Mouse (Mus musculus) spleen, adult 2 months (tissue): Measurements from ENCODE around the gene M1ap. TPM values are rescaled to one million over a fixed set of nuclear protein-coding genes. Genes with fewer than 3 reads are reported as not detected.

Source experiments
- DNase-seq, 2 experiments: peaks; one replicate each; pipeline versions ENCODE4 v3.0.0 to v3.0.0-alpha.2; 2012 to 2021; ENCODE audit warnings: low spot score in 2 of 2, low read depth in 1 of 2
- H3K27ac ChIP-seq: fragments of 200-500 bp; 2 replicates; pipeline ENCODE4 v1.5.1; 2012; ENCODE audit warnings: low read length, inconsistent platforms; ENCODE audit not compliant: insufficient read depth
- H3K27me3 ChIP-seq: fragments of 200-500 bp; 2 replicates; pipeline ENCODE4 v1.6.1; 2012; ENCODE audit warnings: mild to moderate bottlenecking, moderate library complexity, low read length, inconsistent platforms; ENCODE audit not compliant: control insufficient read depth, insufficient read depth
- H3K36me3 ChIP-seq: fragments of 200-500 bp; 2 replicates; pipeline ENCODE4 v1.6.1; 2012; ENCODE audit warnings: mild to moderate bottlenecking, low read length, inconsistent platforms; ENCODE audit not compliant: control insufficient read depth, insufficient read depth
- H3K4me1 ChIP-seq: fragments of 200-500 bp; 2 replicates; pipeline ENCODE4 v1.6.1; 2011; ENCODE audit warnings: inconsistent platforms; ENCODE audit not compliant: control insufficient read depth, insufficient read depth, insufficient read length
- H3K4me3 ChIP-seq: fragments of 200-500 bp; 2 replicates; pipeline ENCODE4 v1.5.1; 2011; ENCODE audit warnings: mild to moderate bottlenecking, inconsistent platforms; ENCODE audit not compliant: insufficient read depth, insufficient read length; ENCODE audit errors: extremely low read depth
- CTCF ChIP-seq: fragments of 200-500 bp; IDR thresholded peaks from 2 replicates; pipeline ENCODE4 v1.5.1; 2011; ENCODE audit warnings: mild to moderate bottlenecking, inconsistent platforms; ENCODE audit not compliant: insufficient read depth, insufficient read length, insufficient replicate concordance; ENCODE audit errors: extremely low read depth
- POLR2A ChIP-seq: fragments of 200-500 bp; IDR thresholded peaks from 2 replicates; pipeline ENCODE4 v1.6.1; 2011; ENCODE audit warnings: low read depth, low read length, inconsistent platforms
- WGBS: fragments of 180-500 bp; shearing (Covaris S2); methylation state at CpG from one replicate; pipeline ENCODE4 v1.1.7; 2018; 5-methylcytosine and 5-hydroxymethylcytosine counted together
- polyA plus RNA-seq: library from polyadenylated mRNA; depleted of rRNA; stranded (reverse); fragments of >200 nt; gene quantifications from 2 replicates; pipeline ENCODE4 v1.2.3, GENCODE M21; 2012

M1ap gene
- polyA plus RNA-seq, 1 experiment = 2.6 TPM

DNA sequence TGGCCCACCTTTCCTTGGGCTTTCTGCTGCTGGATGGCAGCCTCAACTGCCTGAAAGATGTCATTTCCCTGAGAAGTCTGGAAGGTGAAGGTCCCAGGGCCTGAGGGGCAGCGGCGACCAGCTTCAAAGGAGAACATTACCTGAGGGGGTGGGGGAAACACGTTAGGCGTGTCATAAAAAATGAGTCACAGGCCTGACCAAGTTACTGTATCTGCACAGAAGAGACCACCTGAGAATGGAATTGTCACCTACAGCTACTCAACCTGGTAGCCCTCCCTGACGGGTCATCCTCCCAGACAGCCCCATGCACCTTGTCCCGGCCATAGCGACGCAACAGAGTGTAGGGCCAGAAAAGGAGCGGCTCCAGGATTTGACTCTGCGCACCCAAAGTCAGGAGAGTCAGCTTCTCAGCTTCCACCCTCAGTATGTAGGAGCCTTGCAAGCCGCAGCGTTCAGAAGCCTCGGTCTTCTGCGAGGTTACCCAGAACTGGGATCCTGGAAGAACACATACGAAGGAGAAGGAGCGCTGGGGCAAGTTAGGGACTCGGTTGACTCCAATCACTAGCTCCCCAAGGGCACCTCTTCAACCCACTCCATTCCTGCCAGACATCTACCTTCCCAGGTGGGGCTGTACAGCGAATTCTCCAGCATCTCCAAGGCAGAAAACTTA, 85.4 kb downstream of the M1ap start:
- no peak for DNase-seq
- Histone ChIP-seq H3K4me3 (peak overlapping the region; percentile 96), H3K4me1 (peaks cover 5% of the 10 kb centered on the region; the same call in 1 of the 2 replicates), H3K27ac (no peak overlapping the region), H3K27me3 (no peaks in the 10 kb centered on the region), H3K36me3 (peaks cover 13% of the 10 kb centered on the region)
- 83% methylated on average over 18 of the region's 18 CpGs for WGBS
- no peak for TF ChIP-seq CTCF
- TF ChIP-seq POLR2A = no peak

DNA sequence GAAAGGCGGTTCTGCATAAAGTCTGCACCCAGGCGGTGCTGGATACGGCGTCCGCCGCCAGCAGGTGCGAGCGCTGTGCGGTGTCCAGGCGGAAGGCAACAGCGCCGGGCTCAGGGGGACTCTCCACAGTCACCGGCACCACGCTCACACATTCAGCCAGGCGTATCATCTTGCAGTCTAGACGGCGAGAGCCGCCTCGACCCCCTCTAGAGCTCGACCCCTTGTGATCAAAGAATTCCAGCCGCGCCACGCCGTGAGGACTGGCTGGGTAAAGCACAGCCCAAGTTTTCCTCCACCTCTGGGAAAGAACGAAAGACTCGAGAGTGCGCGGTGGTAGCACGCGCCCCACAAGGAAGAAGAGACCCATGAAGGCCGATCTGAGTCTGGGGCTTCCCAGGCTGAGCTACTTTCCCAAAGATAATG, 86.1 kb downstream of the M1ap start:
- H3K27ac ChIP-seq = peak overlapping the region; percentile 83
- DNase-seq = peak in 1 of 2 experiments; percentile 54
- H3K4me3 ChIP-seq = peak overlapping the region; percentile 96
- peaks cover 4% of the 10 kb centered on the region; the same call in 1 of the 2 replicates for H3K4me1 ChIP-seq
- H3K27me3 ChIP-seq = no peaks in the 10 kb centered on the region
- TF ChIP-seq POLR2A (no peak), CTCF (peak; percentile 3; the same call in 1 of the 2 replicates)
- H3K36me3 ChIP-seq = peaks cover 13% of the 10 kb centered on the region
- WGBS = under 1% methylated on average over 31 of the region's 31 CpGs

DNA sequence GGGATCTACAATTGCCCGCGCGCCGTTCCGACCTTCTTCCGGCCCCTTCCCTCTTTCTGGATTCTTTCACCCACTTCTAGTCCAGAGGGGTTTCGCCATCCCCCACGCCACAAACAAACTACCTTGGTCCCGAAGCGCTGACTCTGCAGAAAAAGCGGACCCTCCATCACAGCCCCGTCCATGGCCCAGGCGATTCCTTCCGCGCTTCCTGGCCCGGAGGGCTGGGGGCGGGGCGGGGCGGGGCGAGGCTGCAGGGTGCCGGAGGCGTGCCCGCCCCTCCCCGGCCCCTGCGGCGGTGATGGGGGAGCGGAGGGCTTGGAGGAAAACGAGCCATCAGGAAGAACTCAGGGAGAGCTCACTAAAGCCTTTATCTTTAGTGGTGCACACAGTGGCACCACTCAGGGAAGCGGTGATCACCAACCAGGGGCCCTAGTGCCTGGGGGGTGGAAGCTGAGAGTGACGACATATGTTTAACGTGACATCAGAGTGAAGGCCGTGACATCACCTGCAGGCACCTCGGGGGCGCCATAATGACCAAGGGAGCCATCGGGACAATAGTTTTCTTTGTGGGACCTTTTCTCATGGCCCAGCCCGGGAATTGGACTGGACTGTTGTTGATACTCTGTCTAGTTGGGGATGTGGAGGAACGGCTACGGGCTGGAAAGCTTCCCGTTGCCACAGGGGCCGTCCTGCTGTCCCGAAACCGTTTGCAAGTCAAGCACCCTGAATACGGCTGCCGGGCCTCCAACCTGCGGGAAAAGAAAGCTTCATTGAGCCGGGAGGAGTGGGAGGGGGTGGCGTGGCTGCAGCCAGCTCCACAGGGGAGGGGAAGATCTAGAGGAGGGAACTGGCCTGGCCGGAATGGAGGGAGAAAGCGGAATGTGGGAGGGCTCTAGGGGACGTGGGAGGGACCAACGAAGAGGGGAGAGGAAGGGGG, 86.8 kb downstream of the M1ap start, which contains the start of the genes Dok1 and Loxl3:
Gene Dok1 (minus strand): TSS at position 223 of the 937 bp plus-strand sequence.
Gene Loxl3 (plus strand): TSS at position 925 of the 937 bp plus-strand sequence.
- H3K27me3 ChIP-seq = no peaks in the 10 kb centered on the region

DNA sequence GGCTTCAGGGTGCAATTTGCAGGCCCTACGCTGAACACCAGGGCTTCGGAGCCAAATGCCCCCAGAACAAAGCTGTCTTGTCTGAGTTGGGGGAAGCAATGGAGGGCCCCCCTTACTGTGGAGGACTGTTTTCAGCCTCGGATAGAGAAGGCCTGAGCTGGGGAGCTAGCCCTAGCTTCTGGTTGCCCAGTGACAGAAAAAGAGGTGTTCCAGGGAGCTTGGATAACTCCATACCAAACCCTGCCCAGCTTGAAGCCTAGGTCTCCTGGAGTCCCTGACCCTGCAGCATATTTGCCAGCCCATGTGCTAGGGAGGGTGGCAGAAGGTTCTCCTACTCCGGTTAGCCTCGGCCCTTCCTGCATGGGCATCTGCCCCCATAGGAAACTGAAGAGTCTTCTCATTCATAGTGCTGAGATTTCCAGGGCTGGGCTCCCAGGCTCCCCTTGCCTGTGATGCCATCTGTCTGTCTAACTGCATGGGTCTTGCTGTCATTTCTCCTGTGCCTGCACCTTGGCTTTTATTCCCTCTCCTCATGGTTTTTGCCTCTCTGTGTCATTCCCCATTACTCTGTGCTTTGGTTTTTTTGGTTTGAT, 87.9 kb downstream of the M1ap start:
- 92% methylated on average over 5 of the region's 5 CpGs for WGBS
- Histone ChIP-seq H3K36me3 (peaks cover 13% of the 10 kb centered on the region), H3K4me1 (peaks cover 7% of the 10 kb centered on the region; the same call in 1 of the 2 replicates), H3K27ac (no peak overlapping the region), H3K4me3 (no peak overlapping the region), H3K27me3 (no peaks in the 10 kb centered on the region)
- TF ChIP-seq POLR2A (no peak), CTCF (no peak)
- DNase-seq = no peak

More for the DNA sequence above, 86.8 kb downstream of the M1ap start, which contains the start of the genes Dok1 and Loxl3:
- peaks cover 4% of the 10 kb centered on the region; the same call in 1 of the 2 replicates for H3K4me1 ChIP-seq
- H3K4me3 ChIP-seq = peak within 1 kb of the TSS; percentile 96
- no peak for TF ChIP-seq CTCF
- TF ChIP-seq POLR2A = peak; percentile 51; the same call in 1 of the 2 replicates
- peak; percentile 41 to 65 for DNase-seq
- WGBS = 3% methylated on average over 51 of the region's 51 CpGs
- H3K27ac ChIP-seq = peak within 1 kb of the TSS; percentile 83
- peaks cover 13% of the 10 kb centered on the region for H3K36me3 ChIP-seq

DNA sequence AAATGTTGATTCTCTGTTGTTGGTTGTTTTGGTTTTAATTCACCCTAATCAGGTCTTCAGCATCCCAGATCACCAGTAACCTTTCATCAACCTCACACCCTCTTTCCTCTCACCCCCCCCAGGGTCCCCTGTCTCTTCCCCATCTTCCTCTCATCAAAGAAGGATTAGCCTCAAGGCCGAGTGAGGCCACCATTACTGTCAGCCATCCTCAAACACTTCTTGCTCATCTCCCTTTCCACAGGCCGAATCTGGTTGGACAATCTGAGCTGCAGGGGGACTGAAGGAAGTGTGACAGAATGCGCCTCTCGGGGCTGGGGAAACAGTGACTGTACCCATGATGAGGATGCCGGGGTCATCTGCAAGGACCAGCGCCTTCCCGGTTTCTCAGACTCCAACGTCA, 90.5 kb downstream of the M1ap start:
- peaks cover under 1% of the 10 kb centered on the region; the same call in 1 of the 2 replicates for H3K36me3 ChIP-seq
- WGBS = 95% methylated on average over 8 of the region's 8 CpGs
- TF ChIP-seq POLR2A (no peak), CTCF (no peak)
- no peak overlapping the region for H3K27ac ChIP-seq
- H3K4me3 ChIP-seq = no peak overlapping the region
- DNase-seq = no peak
- no peaks in the 10 kb centered on the region for H3K27me3 ChIP-seq
- peaks cover 7% of the 10 kb centered on the region; the same call in 1 of the 2 replicates for H3K4me1 ChIP-seq

DNA sequence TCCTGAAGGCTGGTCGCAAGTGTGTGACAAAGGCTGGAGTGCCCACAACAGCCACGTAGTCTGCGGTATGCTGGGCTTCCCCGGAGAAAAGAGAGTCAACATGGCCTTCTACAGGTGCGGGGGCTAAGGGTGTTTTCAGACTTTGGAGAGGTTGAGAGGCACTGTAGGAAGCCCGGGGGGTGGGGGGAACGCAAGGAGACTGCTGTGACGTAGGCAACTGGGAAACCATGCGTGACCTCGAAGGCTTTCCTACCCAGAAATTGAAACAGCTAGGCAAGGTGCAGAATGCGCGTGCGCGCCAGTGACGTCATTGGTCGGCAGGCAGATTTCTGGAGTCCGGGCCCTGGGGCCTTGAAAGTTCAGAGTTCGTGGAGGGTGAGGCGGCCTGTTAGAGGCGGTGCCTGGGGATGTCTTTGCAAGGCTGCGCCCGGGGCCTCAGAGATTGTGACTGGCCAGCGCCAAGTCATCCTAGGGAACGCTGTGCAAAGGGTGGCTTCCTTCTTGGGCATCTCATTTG, 91.9 kb downstream of the M1ap start:
- H3K4me1 ChIP-seq = peaks cover 7% of the 10 kb centered on the region; the same call in 1 of the 2 replicates
- H3K36me3 ChIP-seq = no peaks in the 10 kb centered on the region
- H3K4me3 ChIP-seq = peak overlapping the region; percentile 51
- no peaks in the 10 kb centered on the region for H3K27me3 ChIP-seq
- TF ChIP-seq CTCF = no peak
- no peak for TF ChIP-seq POLR2A
- 23% methylated on average over 24 of the region's 24 CpGs for WGBS
- peak overlapping the region; percentile 85 for H3K27ac ChIP-seq
- peak; percentile 81 to 94 for DNase-seq
